In genomic region chr13:38204171-38204570, GRCm38 (mm10) we compare ENCODE assay signal across 8 mouse cellular contexts. TPM values are rescaled to one million over a fixed set of nuclear protein-coding genes. Genes with fewer than 3 reads are reported as not detected.
DNase-seq lines count a peak whose midpoint lies in the region; ATAC-seq and TF ChIP-seq lines count a peak whose summit lies in the region.

No protein-coding gene starts in this region.

- TF ChIP-seq CTCF in heart, postnatal 0 days (IDR thresholded peaks at IDR 0.05; ENCODE audit: low read depth): no peak
- TF ChIP-seq CTCF in brain, embryonic 14.5 days (IDR thresholded peaks at IDR 0.05; ENCODE audit: borderline replicate concordance, extremely low read depth, insufficient read depth, insufficient read length): no peak

- no peaks in the 10 kb centered on the region for H3K27me3 ChIP-seq in heart, postnatal 0 days (ENCODE audit: control insufficient read depth, insufficient read depth, low read length)
- no peaks in the 10 kb centered on the region for H3K27me3 ChIP-seq in hindbrain, embryonic 15.5 days
- no peaks in the 10 kb centered on the region for H3K27me3 ChIP-seq in midbrain, embryonic 14.5 days (ENCODE audit: control insufficient read depth, insufficient read depth, low read length)

- H3K9me3 ChIP-seq in heart, postnatal 0 days (replicated peaks; ENCODE audit: control insufficient read depth, low read length): no peaks in the 10 kb centered on the region
- H3K9me3 ChIP-seq in hindbrain, embryonic 15.5 days: no peaks in the 10 kb centered on the region
- no peaks in the 10 kb centered on the region for H3K9me3 ChIP-seq in midbrain, embryonic 14.5 days (ENCODE audit: control insufficient read depth, low read length)

- no peak for DNase-seq in heart, postnatal 0 days (ENCODE audit: low spot score)
- DNase-seq in heart, adult 9 months (ENCODE audit: low spot score in 2 of 2): no peak
- DNase-seq in brain, embryonic 14.5 days (ENCODE audit: low read depth): peak; percentile 1
- DNase-seq in midbrain, embryonic 14.5 days: no peak
- DNase-seq in frontal cortex, postnatal 10 days (ENCODE audit: low spot score in 2 of 2): no peak
- DNase-seq in adrenal gland, postnatal 25 days: no peak

- no peak overlapping the region for H3K9ac ChIP-seq in heart, postnatal 0 days (replicated peaks; ENCODE audit: low read depth, low read length)
- no peak overlapping the region for H3K9ac ChIP-seq in hindbrain, embryonic 15.5 days
- no peak overlapping the region for H3K9ac ChIP-seq in midbrain, embryonic 14.5 days (replicated peaks; ENCODE audit: low read length)

- no peak for ATAC-seq in heart, postnatal 0 days (ENCODE audit: insufficient read depth, low read depth)
- no peak for ATAC-seq in hindbrain, embryonic 15.5 days (ENCODE audit: low FRiP score, low read depth)
- no peak for ATAC-seq in midbrain, embryonic 14.5 days (ENCODE audit: low FRiP score, low TSS enrichment)
- ATAC-seq in megakaryocyte-erythroid progenitor cell, adult 5-6 weeks (replicated peaks; ENCODE audit: low FRiP score, low TSS enrichment, poor library complexity, severe bottlenecking): no peak

- peak overlapping the region; percentile 77 for H3K4me2 ChIP-seq in heart, postnatal 0 days (ENCODE audit: low read depth, low read length)
- H3K4me2 ChIP-seq in hindbrain, embryonic 15.5 days: peak overlapping the region; percentile 61
- peak overlapping the region; percentile 60 for H3K4me2 ChIP-seq in midbrain, embryonic 14.5 days (ENCODE audit: low read length)

- 0 out of 2 replicates have a peak, but pooled peaks cover 4% of the 10 kb centered on the region for H3K36me3 ChIP-seq in heart, postnatal 0 days (replicated peaks; ENCODE audit: control insufficient read depth, insufficient read depth, low read length)
- H3K36me3 ChIP-seq in hindbrain, embryonic 15.5 days: no peaks in the 10 kb centered on the region
- H3K36me3 ChIP-seq in midbrain, embryonic 14.5 days (ENCODE audit: control insufficient read depth, insufficient read depth, low read length): no peaks in the 10 kb centered on the region

- H3K27ac ChIP-seq in heart, postnatal 0 days (ENCODE audit: low read depth): no peak overlapping the region
- no peak overlapping the region for H3K27ac ChIP-seq in hindbrain, embryonic 15.5 days (replicated peaks)
- H3K27ac ChIP-seq in midbrain, embryonic 14.5 days (replicated peaks; ENCODE audit: low read depth, low read length): no peak overlapping the region

- H3K4me1 ChIP-seq in heart, postnatal 0 days (ENCODE audit: control insufficient read depth, insufficient read depth): peaks cover 16% of the 10 kb centered on the region
- H3K4me1 ChIP-seq in hindbrain, embryonic 15.5 days (replicated peaks): peaks cover 16% of the 10 kb centered on the region
- peaks cover 10% of the 10 kb centered on the region for H3K4me1 ChIP-seq in midbrain, embryonic 14.5 days (ENCODE audit: control insufficient read depth, insufficient read depth, low read length)

- peak overlapping the region; percentile 69 for H3K4me3 ChIP-seq in heart, postnatal 0 days (ENCODE audit: low read depth, low read length)
- H3K4me3 ChIP-seq in hindbrain, embryonic 15.5 days: peak overlapping the region; percentile 89; the same call in 1 of the 2 replicates
- peak overlapping the region; percentile 65 for H3K4me3 ChIP-seq in midbrain, embryonic 14.5 days (replicated peaks; ENCODE audit: low read depth, low read length)

- 52% methylated on average over 4 of the region's 4 CpGs for WGBS in heart, postnatal 0 days
- WGBS in hindbrain, embryonic 15.5 days: 56% methylated on average over 4 of the region's 4 CpGs
- 52% methylated on average over 4 of the region's 4 CpGs for WGBS in midbrain, embryonic 14.5 days

- TF ChIP-seq EP300 in heart, postnatal 0 days (IDR thresholded peaks at IDR 0.05; ENCODE audit: low read depth): no peak

- no peak for TF ChIP-seq POLR2A in brain, embryonic 14.5 days (IDR thresholded peaks at IDR 0.05; ENCODE audit: borderline replicate concordance, extremely low read depth, insufficient read depth, insufficient read length, poor library complexity, severe bottlenecking)

RNA-seq across cellular contexts. Expression of gene Snrnp48, which starts 0.6 kb away (rescaled TPM):
- 8.3 and 8.9 TPM in 2 replicates for total RNA-seq in heart, postnatal 0 days (2014; rRNA removed; ENCODE audit: low replicate concordance)
- 15.0 and 18.9 TPM in 2 replicates for polyA plus RNA-seq in heart, postnatal 0 days (2015; fragmentation: Nextera tagmentation; extraction: Ambion mirVana)
- 37.5 and 37.6 TPM in 2 replicates for polyA plus RNA-seq in brain, embryonic 14.5 days (2012; rRNA removed)
- 24.8 and 26.8 TPM in 2 replicates for polyA plus RNA-seq in hindbrain, embryonic 15.5 days (2015; fragmentation: Nextera tagmentation; extraction: Ambion mirVana)
- polyA plus RNA-seq in midbrain, embryonic 14.5 days (2014; fragmentation: Nextera tagmentation; extraction: Ambion mirVana): 30.9 and 32.6 TPM in 2 replicates
- 58.4 and 90.2 TPM in 2 replicates for total RNA-seq in megakaryocyte-erythroid progenitor cell, adult 5-6 weeks (2014; fragmentation: Nextera tagmentation)
- total RNA-seq in megakaryocyte-erythroid progenitor cell, adult 5-6 weeks (2017): 129 and 148 TPM in 2 replicates
- total RNA-seq in adrenal gland, postnatal 25 days (2021): 22.7 and 27.7 TPM in 2 replicates

RNA-seq across cellular contexts. Expression of gene Dsp, which starts 53.1 kb away (rescaled TPM):
- 160 and 181 TPM in 2 replicates for total RNA-seq in heart, postnatal 0 days (2014; rRNA removed; ENCODE audit: low replicate concordance)
- 36.7 and 46.0 TPM in 2 replicates for polyA plus RNA-seq in heart, postnatal 0 days (2015; fragmentation: Nextera tagmentation; extraction: Ambion mirVana)
- polyA plus RNA-seq in brain, embryonic 14.5 days (2012; rRNA removed): 1.6 and 2.2 TPM in 2 replicates
- polyA plus RNA-seq in hindbrain, embryonic 15.5 days (2015; fragmentation: Nextera tagmentation; extraction: Ambion mirVana): 0.22 and 0.24 TPM in 2 replicates
- 0.08 and 0.13 TPM in 2 replicates for polyA plus RNA-seq in midbrain, embryonic 14.5 days (2014; fragmentation: Nextera tagmentation; extraction: Ambion mirVana)
- not detected in 2 replicates for total RNA-seq in megakaryocyte-erythroid progenitor cell, adult 5-6 weeks (2014; fragmentation: Nextera tagmentation)
- not detected in 2 replicates for total RNA-seq in megakaryocyte-erythroid progenitor cell, adult 5-6 weeks (2017)
- total RNA-seq in adrenal gland, postnatal 25 days (2021): 1.3 and 1.6 TPM in 2 replicates

Comparison
In these comparisons a context has a peak if more than half of its experiments do, and no peak if none do; other contexts are left out.
1. RNA of gene Dsp, which starts 53.1 kb away (polyA plus RNA-seq): 36.7 to 46.0 TPM in heart, postnatal 0 days; 1.6 to 2.2 TPM in brain, embryonic 14.5 days, 0.22 to 0.24 TPM in hindbrain, embryonic 15.5 days and 0.08 to 0.13 TPM in midbrain, embryonic 14.5 days; every median in the first group is over 10 times any median in the second.
2. Peak in every context shown above with its lines, with median percentiles within 50 percentile points of each other: H3K4me2 ChIP-seq and H3K4me3 ChIP-seq.